Mouse (Mus musculus) embryonic facial prominence, embryonic 11.5 days (tissue): ENCODE results near the gene Lhcgr. TPM values are rescaled to one million over a fixed set of nuclear protein-coding genes. Genes with fewer than 3 reads are reported as not detected.
A peak's percentile ranks its signal among the peaks of the same experiment; 100 is the strongest.

ENCODE experiments used
- ATAC-seq: fragments of 200-750 bp; cut with Nextera tagmentation; replicated peaks from 2 replicates; pipeline ENCODE4 v1.8.0; 2017; ENCODE audit warnings: low read depth; ENCODE audit not compliant: insufficient number of reproducible peaks, low FRiP score, low TSS enrichment
- DNase-seq: peaks from one replicate; pipeline ENCODE4 v3.0.0-alpha.2; 2015; ENCODE audit warnings: low spot score
- H3K27ac ChIP-seq: fragments of 300-500 bp; sonication (generic); replicated peaks from 2 replicates; pipeline ENCODE4 v1.5.1; 2014; ENCODE audit warnings: mild to moderate bottlenecking, low read depth, low read length, control low read depth
- H3K27me3 ChIP-seq: fragments of 300-500 bp; sonication (generic); 2 replicates; pipeline ENCODE4 v1.6.1; 2014; ENCODE audit warnings: mild to moderate bottlenecking, low read length, moderate library complexity, mixed read lengths; ENCODE audit not compliant: control insufficient read depth, insufficient read depth
- H3K36me3 ChIP-seq: fragments of 300-500 bp; sonication (generic); replicated peaks from 2 replicates; pipeline ENCODE4 v1.6.1; 2014; ENCODE audit warnings: low read depth, mild to moderate bottlenecking, low read length, moderate library complexity, mixed read lengths; ENCODE audit not compliant: control insufficient read depth, insufficient read depth
- H3K4me1 ChIP-seq: fragments of 300-500 bp; sonication (generic); 2 replicates; pipeline ENCODE4 v1.6.1; 2014; ENCODE audit warnings: low read length, mixed read lengths; ENCODE audit not compliant: control insufficient read depth, insufficient read depth
- H3K4me2 ChIP-seq: fragments of 300-500 bp; sonication (generic); 2 replicates; pipeline ENCODE4 v1.6.1; 2014; ENCODE audit warnings: low read depth, mild to moderate bottlenecking, control low read depth, low read length, moderate library complexity
- H3K4me3 ChIP-seq: fragments of 300-500 bp; sonication (generic); 2 replicates; pipeline ENCODE4 v1.5.1; 2014; ENCODE audit warnings: low read depth, low read length, control low read depth
- H3K9ac ChIP-seq: fragments of 300-500 bp; sonication (generic); replicated peaks from 2 replicates; pipeline ENCODE4 v1.6.1; 2014; ENCODE audit warnings: mild to moderate bottlenecking, control low read depth, low read length
- H3K9me3 ChIP-seq: fragments of 300-500 bp; sonication (generic); replicated peaks from 2 replicates; pipeline ENCODE4 v1.6.1; 2016; ENCODE audit warnings: mild to moderate bottlenecking, low read length, inconsistent platforms, mixed read lengths; ENCODE audit not compliant: control insufficient read depth
- WGBS: fragments of 180-500 bp; shearing (Covaris S2); extraction: QIAGEN DNeasy Blood & Tissue Kit; methylation state at CpG from one replicate; pipeline ENCODE4 v1.1.7; 2014; 5-methylcytosine and 5-hydroxymethylcytosine counted together
- polyA plus RNA-seq: library from polyadenylated mRNA; unstranded; fragments of >200 nt; fragmentation: Nextera tagmentation; extraction: Ambion mirVana; gene quantifications from 2 replicates; pipeline ENCODE4 v1.2.1, GENCODE M21; 2014

Gene Lhcgr
- polyA plus RNA-seq, 1 experiment from 2014 or later: 0.07 TPM

DNA sequence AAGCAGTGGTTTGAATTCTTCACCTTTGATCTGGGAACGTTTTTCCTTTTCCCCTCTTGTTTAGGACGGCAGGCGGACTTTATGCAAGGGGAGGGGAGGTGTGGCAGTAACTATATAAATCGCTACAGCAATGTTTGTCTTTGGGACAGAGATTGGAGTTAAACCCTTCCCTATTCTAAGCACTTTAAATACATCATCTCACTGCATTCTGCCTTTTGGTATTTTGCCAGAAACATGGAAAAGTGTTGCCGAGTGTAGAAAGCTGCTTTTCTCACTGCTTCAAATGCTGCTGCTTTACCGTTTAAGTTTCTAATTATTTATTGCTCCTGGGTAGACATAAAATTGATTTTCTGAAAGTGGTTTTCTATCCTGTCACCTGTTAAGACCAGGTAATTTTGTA, 89.4 kb downstream of the Lhcgr start:
- no peak overlapping the region for H3K9ac ChIP-seq
- ATAC-seq: no peak
- no peak overlapping the region for H3K4me2 ChIP-seq
- no peaks in the 10 kb centered on the region for H3K4me1 ChIP-seq
- 50% methylated on average over 6 of the region's 6 CpGs for WGBS
- H3K36me3 ChIP-seq: no peaks in the 10 kb centered on the region
- no peak overlapping the region for H3K27ac ChIP-seq
- no peaks in the 10 kb centered on the region for H3K9me3 ChIP-seq
- no peak overlapping the region for H3K4me3 ChIP-seq
- H3K27me3 ChIP-seq: no peaks in the 10 kb centered on the region
- no peak for DNase-seq

DNA sequence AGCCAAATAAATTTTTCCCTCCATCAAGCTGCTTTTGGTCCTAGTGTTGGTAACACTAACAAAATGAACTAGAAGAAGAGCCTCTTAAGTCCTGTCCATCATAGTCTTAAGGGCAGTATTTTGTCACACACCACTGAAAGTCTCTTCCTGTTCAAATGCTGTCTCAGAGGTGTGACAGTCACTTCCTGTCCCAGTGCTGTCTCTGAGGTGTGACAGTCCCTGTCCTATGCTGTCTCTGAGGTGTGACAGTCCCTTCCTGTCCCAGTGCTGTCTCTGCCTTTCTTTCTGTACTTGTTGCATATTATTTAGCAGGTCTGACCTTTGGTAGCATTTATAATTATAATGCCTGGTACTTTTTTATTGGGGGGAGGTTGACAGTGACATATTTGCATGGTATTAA, 90.9 kb downstream of the Lhcgr start:
- no peaks in the 10 kb centered on the region for H3K36me3 ChIP-seq
- no peak overlapping the region for H3K4me3 ChIP-seq
- no peaks in the 10 kb centered on the region for H3K9me3 ChIP-seq
- DNase-seq: no peak
- H3K27ac ChIP-seq: no peak overlapping the region
- no peaks in the 10 kb centered on the region for H3K27me3 ChIP-seq
- H3K4me1 ChIP-seq: no peaks in the 10 kb centered on the region
- no peak overlapping the region for H3K4me2 ChIP-seq
- no peak for ATAC-seq
- H3K9ac ChIP-seq: no peak overlapping the region

DNA sequence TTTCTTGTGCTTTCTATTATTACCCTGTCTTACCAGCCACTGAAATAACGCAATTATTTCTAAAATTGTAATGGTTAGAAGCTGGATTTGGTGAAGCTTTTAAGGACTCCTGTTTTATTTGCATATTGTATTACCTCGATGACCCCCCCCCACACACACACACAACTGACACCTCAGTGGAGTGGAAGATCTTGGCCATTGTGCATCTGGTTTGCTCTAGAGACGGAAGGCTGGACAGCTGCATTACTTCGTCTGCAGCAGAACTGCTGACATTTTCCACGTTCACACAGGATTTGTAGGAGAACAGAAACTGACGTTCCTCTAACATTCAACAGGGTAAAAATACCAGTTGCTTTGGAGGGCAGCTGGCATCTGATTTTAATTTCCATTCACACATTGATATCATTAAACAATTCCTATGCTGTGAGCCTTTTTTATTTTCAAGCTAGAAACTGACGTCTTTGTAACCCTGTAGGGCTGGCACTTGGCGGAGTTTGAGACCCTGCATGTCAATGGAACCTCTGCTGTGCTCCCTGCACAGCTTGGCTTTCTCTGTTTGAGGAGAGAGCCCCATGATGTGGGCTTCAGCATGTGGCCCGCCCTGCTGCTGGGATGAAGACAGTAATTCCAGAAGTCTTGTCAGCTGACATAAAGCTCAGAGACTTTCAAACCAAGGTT, 95.0 kb downstream of the Lhcgr start:
- Histone ChIP-seq H3K36me3 (no peaks in the 10 kb centered on the region), H3K9me3 (no peaks in the 10 kb centered on the region), H3K27me3 (no peaks in the 10 kb centered on the region), H3K9ac (no peak overlapping the region), H3K4me3 (no peak overlapping the region), H3K4me2 (no peak overlapping the region), H3K27ac (no peak overlapping the region), H3K4me1 (no peaks in the 10 kb centered on the region)
- ATAC-seq (no peak), DNase-seq (peak; percentile 52)
- WGBS: 55% methylated on average over 9 of the region's 9 CpGs

DNA sequence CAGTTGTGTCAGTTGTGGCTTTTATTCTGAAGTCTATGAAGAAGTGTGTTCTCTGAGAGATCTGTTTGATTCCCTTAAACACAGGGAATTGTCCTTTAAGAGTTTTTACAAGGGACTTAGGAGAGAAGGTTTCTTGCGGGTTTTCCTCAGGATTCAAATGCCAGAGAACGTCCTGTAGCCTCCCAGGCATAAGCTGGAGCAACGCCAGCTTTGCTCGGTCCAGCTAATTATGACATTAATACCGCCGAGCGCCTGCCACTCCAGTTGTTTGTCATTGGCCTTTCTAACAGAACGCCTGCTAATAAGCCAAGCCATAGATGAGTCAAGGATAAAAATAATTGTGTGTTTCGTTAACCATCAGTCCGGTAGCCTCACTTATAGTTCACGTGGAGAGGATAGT, 103.6 kb downstream of the Lhcgr start:
- no peak overlapping the region for H3K27ac ChIP-seq
- ATAC-seq (no peak), DNase-seq (no peak)
- H3K9ac ChIP-seq: no peak overlapping the region
- H3K4me3 ChIP-seq: no peak overlapping the region
- H3K9me3 ChIP-seq: no peaks in the 10 kb centered on the region
- no peaks in the 10 kb centered on the region for H3K36me3 ChIP-seq
- H3K4me2 ChIP-seq: no peak overlapping the region
- no peaks in the 10 kb centered on the region for H3K4me1 ChIP-seq
- WGBS: 64% methylated on average over 11 of the region's 11 CpGs
- H3K27me3 ChIP-seq: no peaks in the 10 kb centered on the region

DNA sequence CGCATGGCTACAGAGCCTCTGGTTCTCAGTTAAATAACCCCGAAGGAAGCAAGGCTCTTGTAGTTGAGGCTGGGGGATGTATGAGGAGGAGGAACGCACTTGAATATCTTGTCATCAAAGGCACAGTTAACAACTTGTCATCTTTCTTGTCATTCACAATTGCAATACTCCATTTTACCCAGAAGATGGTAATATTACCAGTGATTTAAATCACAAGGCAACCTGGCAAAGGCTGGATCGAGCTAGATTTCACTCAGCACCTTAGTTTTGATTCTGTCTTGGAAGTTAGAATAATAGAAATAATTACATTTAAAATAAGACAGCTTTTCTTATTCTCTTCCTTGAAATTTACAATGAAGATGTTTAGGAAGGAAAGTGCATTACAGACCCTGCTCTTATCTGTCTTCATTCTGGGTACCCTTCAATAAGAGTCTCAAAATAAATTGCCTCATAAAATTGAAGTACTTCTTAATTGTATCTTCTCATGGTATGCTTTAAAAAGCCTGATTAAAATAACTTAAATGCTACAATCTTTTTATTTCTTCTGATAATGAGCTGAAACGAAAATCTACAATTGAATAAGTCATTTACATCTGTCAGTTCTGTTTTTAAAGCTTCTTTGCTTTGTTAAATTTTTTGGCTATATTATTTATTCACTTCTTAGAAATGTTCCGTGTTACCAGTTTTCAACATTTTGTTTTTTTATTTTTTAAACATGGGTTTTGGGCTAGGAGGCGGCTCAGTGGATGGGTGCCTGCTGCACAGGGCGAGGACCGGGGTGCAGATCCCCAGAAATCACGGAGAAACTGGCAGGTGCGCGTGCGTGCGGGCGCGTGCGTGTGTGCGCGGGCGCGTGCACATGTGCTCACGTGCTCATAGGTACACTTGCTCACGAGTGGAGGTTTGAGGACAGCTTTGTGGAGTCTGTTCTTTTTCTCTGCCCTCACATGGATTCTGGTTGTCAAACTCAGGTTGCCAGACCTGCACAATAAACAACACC, 116.2 kb downstream of the Lhcgr start:
- no peaks in the 10 kb centered on the region for H3K9me3 ChIP-seq
- no peak overlapping the region for H3K4me3 ChIP-seq
- no peak overlapping the region for H3K9ac ChIP-seq
- DNase-seq (no peak), ATAC-seq (no peak)
- H3K36me3 ChIP-seq: no peaks in the 10 kb centered on the region
- H3K27me3 ChIP-seq: no peaks in the 10 kb centered on the region
- no peaks in the 10 kb centered on the region for H3K4me1 ChIP-seq
- no peak overlapping the region for H3K4me2 ChIP-seq
- 92% methylated on average over 23 of the region's 23 CpGs for WGBS
- no peak overlapping the region for H3K27ac ChIP-seq

DNA sequence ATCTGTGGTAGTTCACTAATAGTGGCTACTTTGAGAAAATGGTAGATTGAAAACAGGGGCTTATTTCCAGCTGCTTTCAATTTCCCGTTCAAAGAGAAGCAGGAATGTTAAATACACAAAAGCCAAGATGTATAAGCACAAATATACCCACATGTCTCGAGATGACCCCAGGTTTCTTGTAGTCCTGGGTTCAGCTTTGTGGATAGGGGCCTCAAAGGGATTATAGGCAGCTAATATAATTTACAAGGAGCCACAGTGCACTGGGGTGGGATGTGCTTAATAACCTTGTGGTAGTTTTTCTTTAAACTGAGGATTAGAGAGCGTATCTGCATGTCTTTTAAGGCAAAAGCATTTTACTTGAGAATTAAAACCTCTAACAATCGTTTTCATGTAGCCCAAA, 121.0 kb downstream of the Lhcgr start:
- DNase-seq (peak; percentile 72), ATAC-seq (no peak)
- no peaks in the 10 kb centered on the region for H3K4me1 ChIP-seq
- 23% methylated on average over 4 of the region's 4 CpGs for WGBS
- no peak overlapping the region for H3K27ac ChIP-seq
- H3K4me3 ChIP-seq: no peak overlapping the region
- H3K4me2 ChIP-seq: no peak overlapping the region
- no peaks in the 10 kb centered on the region for H3K9me3 ChIP-seq
- H3K9ac ChIP-seq: no peak overlapping the region
- H3K27me3 ChIP-seq: no peaks in the 10 kb centered on the region
- no peaks in the 10 kb centered on the region for H3K36me3 ChIP-seq

DNA sequence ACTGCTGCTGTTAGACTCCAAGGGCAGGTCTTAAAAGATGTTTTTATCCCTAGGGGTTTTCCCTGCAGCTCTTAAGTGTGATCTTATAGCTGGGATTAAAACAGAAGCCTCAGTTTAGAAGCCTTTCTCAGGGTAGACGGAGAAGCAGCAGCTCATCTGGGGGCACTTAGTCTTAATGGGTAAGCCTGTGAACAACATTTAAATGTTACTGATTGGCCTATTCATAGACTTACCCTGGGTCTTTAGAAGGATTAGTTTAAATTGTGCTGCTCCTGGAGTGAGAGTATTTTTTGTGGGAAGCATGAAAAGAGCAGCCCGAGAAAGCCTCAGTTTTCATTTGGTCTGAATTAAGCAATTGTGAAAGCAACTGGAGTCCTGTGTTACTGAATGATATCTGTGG, 121.9 kb downstream of the Lhcgr start:
- Histone ChIP-seq H3K9me3 (no peaks in the 10 kb centered on the region), H3K4me1 (no peaks in the 10 kb centered on the region), H3K9ac (no peak overlapping the region), H3K27me3 (no peaks in the 10 kb centered on the region), H3K36me3 (no peaks in the 10 kb centered on the region), H3K4me3 (no peak overlapping the region), H3K27ac (no peak overlapping the region; the same call in 1 of the 2 replicates), H3K4me2 (no peak overlapping the region)
- no peak for ATAC-seq
- 17% methylated on average over 2 of the region's 2 CpGs for WGBS
- peak; percentile 59 for DNase-seq

DNA sequence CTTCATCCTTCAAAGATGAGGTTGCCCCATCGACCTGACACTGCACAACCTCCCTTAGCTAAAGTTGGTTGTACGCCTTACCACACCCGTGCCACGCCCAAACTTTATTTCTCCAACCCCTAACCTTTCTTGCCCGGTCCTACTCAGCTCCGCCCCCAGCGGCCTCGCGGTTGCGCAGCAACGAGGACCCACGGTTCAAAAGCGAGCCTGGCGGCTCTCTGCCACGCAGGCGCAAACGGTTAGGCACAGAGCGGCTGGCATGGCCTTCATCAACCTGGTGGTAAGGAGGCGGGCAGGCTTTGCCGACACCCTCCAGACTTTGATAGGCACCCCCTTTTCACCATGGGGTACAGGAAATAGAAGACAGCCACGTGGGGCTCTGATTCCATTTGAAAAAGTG, 123.3 kb downstream of the Lhcgr start, which contains the start of gene Gtf2a1l:
TSS of gene Gtf2a1l (plus strand) at position 209 of the 400 bp plus-strand sequence.
- DNase-seq: peak; percentile 36
- H3K4me1 ChIP-seq: no peaks in the 10 kb centered on the region
- no peak within 1 kb of the TSS for H3K4me3 ChIP-seq
- no peaks in the 10 kb centered on the region for H3K9me3 ChIP-seq
- 36% methylated on average over 21 of the region's 21 CpGs for WGBS
- no peaks in the 10 kb centered on the region for H3K36me3 ChIP-seq
- ATAC-seq: 0 out of 2 replicates have a peak, but pooled peaks have one; percentile 44
- no peaks in the 10 kb centered on the region for H3K27me3 ChIP-seq
- no peak within 1 kb of the TSS for H3K4me2 ChIP-seq
- no peak within 1 kb of the TSS for H3K27ac ChIP-seq
- H3K9ac ChIP-seq: no peak within 1 kb of the TSS
